Comparison of ENCODE assay signal across 21 mouse cellular contexts in the genomic region with DNA sequence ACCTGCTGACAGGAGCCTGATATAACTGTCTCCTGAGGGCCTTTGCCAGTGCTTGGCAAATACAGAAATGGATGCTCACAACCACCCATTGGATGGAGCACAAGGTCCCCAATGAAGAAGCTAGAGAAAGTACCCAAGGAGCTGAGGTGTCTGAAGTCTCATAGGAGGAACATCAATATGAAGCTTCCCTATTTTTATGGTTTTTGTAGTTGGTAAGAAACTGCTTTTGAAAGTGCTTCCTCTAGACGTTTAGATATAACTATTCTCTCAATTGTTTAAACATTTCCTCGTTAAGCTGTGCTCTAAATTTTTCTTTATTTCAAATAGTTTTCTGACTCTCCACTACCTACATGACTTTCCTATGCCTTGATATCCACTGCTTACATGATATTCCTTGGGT.
"Had no signal": no experiment of that assay in that cellular context is flagged by ENCODE, and none has a peak within 500 bp of the region (broad histone marks: within the 10 kb centered on the region; RNA-seq: fewer than 3 reads in every experiment).

No protein-coding gene starts in this region.

- ATAC-seq: liver, embryonic 12.5 days; lung, postnatal 0 days; midbrain, embryonic 16.5 days had no signal

- H3K27me3 ChIP-seq: liver, embryonic 12.5 days; lung, embryonic 15.5 days; midbrain, embryonic 12.5 days; neural tube, embryonic 13.5 days; neural tube, embryonic 15.5 days had no signal

- H3K36me3 ChIP-seq: liver, embryonic 12.5 days; lung, embryonic 15.5 days; midbrain, embryonic 10.5 days; midbrain, embryonic 12.5 days; neural tube, embryonic 13.5 days; neural tube, embryonic 15.5 days had no signal

- DNase-seq: lung, adult 2 months; lung, postnatal 14 days; midbrain, embryonic 14.5 days; retina, postnatal 1 day; right cerebral cortex, adult 18-20 months; right cerebral cortex, postnatal 25 days; right cerebral cortex, postnatal 4 days; spleen, adult 18-20 months; thymus, adult 2 months; thymus, postnatal 25 days; thymus, postnatal 4 days had no signal

- H3K4me3 ChIP-seq: liver, embryonic 12.5 days; lung, embryonic 15.5 days; midbrain, embryonic 10.5 days; midbrain, embryonic 12.5 days; myocyte; neural tube, embryonic 13.5 days; neural tube, embryonic 15.5 days had no signal

- H3K9ac ChIP-seq: liver, embryonic 12.5 days; liver, embryonic 14.5 days; lung, embryonic 15.5 days; midbrain, embryonic 12.5 days; neural tube, embryonic 13.5 days; neural tube, embryonic 15.5 days had no signal

- H3K4me1 ChIP-seq: liver, embryonic 12.5 days; lung, embryonic 15.5 days; midbrain, embryonic 10.5 days; midbrain, embryonic 12.5 days; neural tube, embryonic 13.5 days; neural tube, embryonic 15.5 days had no signal

- H3K27ac ChIP-seq: liver, embryonic 12.5 days; liver, embryonic 14.5 days; lung, embryonic 15.5 days; midbrain, embryonic 10.5 days; midbrain, embryonic 12.5 days; neural tube, embryonic 13.5 days; neural tube, embryonic 15.5 days had no signal

- H3K9me3 ChIP-seq: liver, embryonic 12.5 days; lung, embryonic 15.5 days; midbrain, embryonic 10.5 days; midbrain, embryonic 12.5 days; neural tube, embryonic 13.5 days; neural tube, embryonic 15.5 days had no signal

- H3K4me2 ChIP-seq: liver, embryonic 12.5 days; lung, embryonic 15.5 days; midbrain, embryonic 12.5 days; neural tube, embryonic 13.5 days; neural tube, embryonic 15.5 days had no signal
